Mouse (Mus musculus) urinary bladder, postnatal 10 days (tissue): ENCODE data around the gene Clstn2.

Experiments
- DNase-seq: peaks from one replicate; pipeline ENCODE4 v3.0.0; 2022; ENCODE audit warnings: low spot score

Clstn2 gene

DNA sequence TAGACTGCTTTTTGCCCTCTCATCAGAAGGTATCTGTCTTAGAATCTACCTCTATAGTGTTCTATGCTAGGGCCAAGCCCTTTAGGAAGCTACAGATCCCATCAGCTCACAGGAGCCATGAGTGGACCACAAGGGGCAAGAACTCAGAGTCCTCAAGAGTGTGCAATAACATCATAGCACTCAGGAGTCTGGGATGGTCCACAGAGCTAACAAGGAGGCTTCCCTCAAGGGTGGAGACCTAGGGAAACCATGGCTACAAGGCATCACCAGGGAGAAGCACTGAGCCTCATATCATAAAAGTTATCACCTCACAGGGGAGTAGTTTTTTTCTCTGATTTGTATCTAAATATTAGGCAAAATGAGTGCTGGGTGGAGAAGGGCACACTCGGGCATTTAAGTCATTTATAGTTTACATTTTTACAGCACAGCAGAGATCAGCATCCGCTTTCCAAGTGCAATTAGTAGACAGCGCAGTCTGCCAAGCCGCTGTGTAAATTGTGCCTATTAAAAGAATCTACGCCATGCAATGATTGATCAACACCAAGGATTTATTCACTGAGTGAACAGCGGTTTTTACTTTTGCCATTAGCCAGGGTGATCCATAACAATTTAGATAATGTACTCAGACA, 82.5 kb downstream of the Clstn2 start:
- DNase-seq: no peak

DNA sequence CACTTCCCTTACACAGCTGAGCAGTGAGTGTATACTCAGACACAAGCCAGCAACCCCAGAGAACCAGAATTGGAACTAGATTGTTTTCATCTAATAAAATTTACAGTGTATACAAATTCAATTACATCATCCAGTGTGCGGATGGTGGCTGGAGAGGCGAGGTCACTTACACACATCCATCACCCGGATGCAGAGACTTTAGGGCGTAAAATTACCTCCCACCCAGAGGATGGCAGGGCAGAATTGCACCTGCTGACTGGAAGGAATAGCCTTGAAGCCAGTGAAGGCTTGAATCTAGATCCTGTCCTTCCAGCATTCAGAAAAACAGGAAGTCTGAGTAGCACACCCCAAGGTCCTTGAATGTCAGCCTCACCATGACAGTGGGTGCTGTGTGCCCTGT, 113.7 kb downstream of the Clstn2 start:
- DNase-seq: no peak

GRCm38 (mm10) chr9:97891415-97891814, 141.6 kb downstream of the Clstn2 start:
- DNase-seq: no peak

- no peak for DNase-seq
Measured at GRCm38 (mm10) chr9:97883336-97883735, 149.6 kb downstream of the Clstn2 start.

- DNase-seq: no peak
Measured at GRCm38 (mm10) chr9:97867013-97867700, 165.8 kb downstream of the Clstn2 start.

- no peak for DNase-seq
Measured at GRCm38 (mm10) chr9:97852859-97853258, 180.1 kb downstream of the Clstn2 start.

GRCm38 (mm10) chr9:97847873-97848838, 184.8 kb downstream of the Clstn2 start:
- DNase-seq: no peak

GRCm38 (mm10) chr9:97842054-97842453, 190.9 kb downstream of the Clstn2 start:
- no peak for DNase-seq

DNA sequence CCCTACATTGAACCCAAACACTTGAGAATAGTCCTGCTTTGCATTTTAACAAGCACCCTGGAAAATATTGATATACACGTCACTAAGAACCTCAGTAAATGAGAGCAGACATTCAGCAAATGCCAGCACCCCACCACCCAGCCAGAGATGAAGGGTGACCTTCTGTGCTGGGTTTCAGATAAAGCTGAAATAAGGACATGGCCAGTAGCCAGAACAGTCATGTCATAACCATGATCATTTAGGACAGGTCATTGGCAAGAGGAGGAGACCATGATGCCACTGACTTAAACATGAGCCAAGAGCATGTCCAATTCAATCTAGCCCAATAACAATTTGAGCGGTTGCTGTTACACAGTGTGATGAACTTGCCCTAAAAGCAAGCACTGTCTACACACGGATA, 201.8 kb downstream of the Clstn2 start:
- DNase-seq: no peak

GRCm38 (mm10) chr9:97829919-97830318, 203.1 kb downstream of the Clstn2 start:
- no peak for DNase-seq

- no peak for DNase-seq
Measured at GRCm38 (mm10) chr9:97827689-97828088, 205.3 kb downstream of the Clstn2 start.

DNA sequence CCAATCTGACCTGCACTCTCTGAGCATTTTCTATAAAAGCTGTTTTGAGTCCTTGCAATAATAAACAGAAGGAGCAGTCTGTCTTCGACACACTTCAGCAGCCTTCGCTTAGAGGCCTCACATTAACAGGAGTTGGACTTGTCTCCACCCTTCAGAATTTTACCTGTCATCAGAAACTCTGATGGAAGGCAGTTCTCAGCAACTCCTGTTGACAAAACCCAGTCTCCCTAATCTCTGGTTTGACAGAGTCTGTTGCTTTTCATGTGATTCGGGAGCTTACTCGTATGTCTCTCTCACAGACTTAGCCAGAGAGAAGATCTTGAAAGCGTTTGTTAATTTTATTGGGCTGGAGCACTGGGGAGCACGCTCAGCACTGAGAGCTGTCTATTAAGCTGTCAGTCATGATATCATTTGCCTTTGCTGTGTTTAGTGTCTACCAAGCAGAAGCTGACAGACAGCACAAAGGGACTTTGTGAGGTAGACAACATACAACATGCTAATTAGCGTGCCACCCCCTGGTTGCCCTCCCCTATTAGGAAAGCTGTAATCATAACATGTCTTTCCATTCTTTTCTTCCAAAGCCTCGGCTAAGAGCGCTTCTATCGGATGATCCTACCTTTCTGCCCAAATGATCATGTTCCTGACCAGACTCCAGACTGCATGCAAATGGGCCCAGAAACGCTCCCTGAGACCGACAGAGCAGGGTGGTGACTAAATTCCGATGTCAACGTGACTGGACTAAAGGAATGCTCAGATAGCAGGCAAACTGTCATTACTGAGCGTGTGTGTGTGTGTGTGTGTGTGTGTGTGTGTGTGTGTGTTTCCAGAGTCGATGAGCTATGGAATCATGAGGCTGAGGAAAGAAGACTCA, 206.7 kb downstream of the Clstn2 start:
- DNase-seq: no peak

DNA sequence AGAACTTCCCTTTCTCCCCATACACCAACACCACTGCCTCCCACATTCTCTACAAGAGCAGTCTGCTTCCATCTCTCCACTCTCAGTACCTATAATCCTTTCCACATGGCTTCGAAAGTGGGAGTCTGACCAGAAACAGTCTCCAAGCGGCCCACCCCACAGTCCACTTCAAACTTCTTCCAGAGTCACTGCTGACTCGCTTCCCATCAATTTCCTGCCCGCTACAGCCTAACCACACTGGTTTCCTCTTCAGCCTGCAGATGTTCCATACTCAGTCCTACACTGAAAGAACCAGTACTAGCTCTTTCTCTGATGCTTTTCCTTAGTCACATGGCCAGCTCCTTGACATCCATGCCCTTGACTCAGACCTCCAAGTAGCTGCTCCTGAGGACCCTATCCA, 215.9 kb downstream of the Clstn2 start:
- DNase-seq: no peak

- no peak for DNase-seq
Measured at GRCm38 (mm10) chr9:97816143-97816805, 216.7 kb downstream of the Clstn2 start.

DNA sequence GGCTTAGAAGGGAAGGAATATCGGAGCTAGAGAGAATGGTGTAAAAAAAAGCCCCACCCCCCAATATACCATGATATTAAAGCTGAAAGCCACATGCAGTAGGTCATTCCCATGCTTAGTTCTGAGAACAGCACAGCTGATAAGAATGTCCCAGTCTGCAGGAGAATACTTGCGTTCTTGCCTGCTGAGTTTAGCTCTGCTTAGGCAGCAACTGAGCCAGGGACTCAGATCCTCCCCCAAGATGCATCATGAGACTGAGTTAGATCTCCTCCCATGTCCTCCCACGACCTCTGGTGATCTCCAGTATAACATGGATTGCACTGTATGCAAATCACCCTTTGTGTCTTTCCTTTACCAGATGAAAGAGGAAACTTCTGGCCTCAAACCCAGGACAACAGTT, 219.8 kb downstream of the Clstn2 start:
- no peak for DNase-seq

GRCm38 (mm10) chr9:97807031-97807430, 225.9 kb downstream of the Clstn2 start:
- no peak for DNase-seq

DNA sequence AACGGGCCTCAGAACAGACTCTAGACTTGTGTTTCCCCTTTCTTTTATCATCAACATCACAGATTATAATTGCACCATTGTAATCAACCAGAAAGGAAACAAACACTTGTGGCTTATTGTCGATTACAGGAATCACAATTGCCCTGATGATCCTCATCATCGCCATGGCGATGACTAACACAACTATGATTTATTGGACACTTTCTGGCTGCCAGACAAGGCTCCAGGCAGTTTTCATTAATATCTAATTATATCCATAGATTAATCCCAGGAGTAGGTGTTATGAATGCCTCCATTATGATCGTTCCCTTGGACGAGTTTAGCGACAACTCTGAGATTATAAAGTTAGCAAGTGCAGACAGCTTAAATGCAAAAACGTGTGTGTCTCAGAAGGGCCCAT, 239.3 kb downstream of the Clstn2 start:
- DNase-seq: no peak

DNA sequence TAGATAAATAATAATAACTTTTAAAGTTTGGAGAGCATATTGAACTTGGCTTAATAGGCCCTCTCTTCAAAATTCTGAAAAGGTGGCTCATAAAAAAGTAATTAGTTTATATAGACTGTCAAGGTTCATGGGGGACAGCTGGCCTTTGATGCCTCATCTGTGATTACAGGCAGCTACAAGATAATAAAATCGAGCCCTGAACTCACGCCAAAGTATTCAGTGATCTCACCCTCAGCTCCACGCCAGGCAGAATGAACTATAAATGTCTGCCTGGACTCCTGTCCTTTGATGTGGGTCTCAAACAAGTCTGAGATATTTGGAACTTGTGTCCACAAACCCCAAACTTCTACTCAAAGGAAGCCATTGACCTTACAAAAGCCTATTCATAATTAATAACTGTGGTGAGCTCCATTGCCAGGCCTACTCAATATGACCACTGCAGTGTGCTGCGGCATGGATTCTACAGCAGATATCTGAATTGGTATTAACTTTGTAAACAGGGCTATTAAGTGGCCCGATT, 244.8 kb downstream of the Clstn2 start:
- no peak for DNase-seq

GRCm38 (mm10) chr9:97780032-97780616, 252.9 kb downstream of the Clstn2 start:
- DNase-seq: no peak

DNA sequence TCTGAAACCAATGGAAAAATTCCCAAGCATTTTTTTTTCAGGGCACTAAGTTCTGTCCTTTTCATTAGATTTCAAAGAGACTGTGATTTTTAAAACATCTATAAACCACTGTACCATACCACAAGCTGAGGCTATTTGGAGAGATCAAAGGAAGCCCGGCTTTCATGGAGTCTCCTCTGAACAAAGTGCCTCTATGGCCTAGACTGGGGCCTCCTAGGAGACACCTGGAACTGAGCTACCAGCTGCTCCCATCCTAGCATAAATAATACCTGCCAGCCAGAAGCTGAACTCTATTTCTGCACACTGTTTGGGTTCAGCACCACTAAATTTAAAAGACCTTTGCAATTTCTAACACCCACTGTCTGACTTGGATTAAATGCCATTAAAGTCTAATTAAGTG, 257.2 kb downstream of the Clstn2 start:
- no peak for DNase-seq

DNA sequence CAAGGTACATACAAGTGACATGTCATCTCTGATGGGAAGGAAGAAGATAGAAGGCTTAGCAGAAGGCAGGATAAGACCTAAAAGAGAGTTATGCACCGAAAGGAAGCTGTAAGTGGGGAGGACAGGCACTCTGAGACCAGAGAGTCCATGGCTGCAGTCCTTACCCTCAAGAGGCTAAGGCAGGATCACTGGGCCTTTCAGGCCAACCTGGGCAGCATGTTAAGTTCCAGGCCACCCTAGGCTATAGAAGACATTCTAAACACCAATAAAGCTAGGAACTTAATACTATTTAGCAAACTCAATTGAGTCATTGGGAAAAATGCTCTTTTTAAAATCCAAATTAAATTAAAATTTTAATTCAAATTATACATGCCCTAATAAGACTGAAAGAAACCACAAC, 258.0 kb downstream of the Clstn2 start:
- no peak for DNase-seq
